Mouse (Mus musculus): ENCODE measurements around the gene Prrg2.

DNA sequence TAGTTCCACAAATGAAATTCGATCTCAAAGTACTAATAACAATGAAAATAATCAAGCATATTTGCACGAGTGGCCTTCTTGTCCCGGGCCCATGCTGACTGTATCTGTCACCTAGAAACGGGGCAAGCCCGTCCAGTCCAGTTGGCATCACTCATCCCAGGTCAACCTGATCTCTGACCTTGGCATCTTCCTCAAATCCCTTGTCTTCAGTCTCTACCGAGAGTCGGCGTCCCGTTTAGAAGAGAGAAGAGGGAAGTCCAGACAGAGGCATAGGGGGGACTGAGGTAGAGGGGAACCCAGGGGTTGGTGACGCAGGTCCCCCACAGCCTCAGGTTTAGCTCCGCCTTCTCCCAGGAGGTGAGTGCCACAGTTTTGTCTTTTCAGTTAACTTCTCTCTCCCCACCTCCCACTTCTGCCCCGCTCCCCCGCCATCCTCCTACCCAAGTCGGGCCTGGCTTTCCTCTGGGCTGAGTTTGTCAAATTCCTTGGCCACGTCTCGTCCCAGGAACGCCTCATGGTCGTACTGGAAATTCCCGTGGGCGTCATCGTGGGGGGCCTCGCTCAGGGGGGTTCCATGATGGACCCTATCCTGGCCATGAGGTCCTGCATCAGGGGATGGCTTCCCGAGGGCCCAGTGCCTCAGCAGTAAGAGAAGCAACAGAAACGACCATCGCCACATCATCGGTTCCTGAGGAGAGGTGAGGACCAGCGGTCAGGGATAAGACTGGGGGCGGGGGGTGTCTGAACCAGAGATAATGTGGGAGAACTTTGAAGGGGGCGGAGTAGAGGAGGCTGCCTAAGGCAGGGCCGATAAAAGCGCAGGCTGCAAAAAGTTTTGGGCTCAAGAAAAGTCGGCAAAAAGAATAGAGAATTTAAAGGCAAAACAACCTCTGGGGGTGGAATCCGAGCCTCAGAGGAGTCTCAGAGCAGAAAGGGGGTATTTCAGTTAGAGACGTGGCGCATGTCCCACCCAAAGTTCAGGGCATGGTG, 28.8 kb upstream of the Prrg2 start:
- no peak for TF ChIP-seq CTCF (IDR thresholded peaks at IDR 0.05; ENCODE audit: borderline replicate concordance, control insufficient read depth, extremely low read depth, insufficient read depth, low read length, poor library complexity)
- no peak for TF ChIP-seq POLR2A (IDR thresholded peaks at IDR 0.05; ENCODE audit: control insufficient read depth, extremely low read depth, insufficient read depth, low read length, poor library complexity)

Measured in thymus, adult 2 months (tissue).